Mouse (Mus musculus) MEL (cell line): ENCODE data around the gene Nfx1. TPM values are rescaled to one million over a fixed set of nuclear protein-coding genes. Genes with fewer than 3 reads are reported as not detected.
A peak's percentile ranks its signal among the peaks of the same experiment; 100 is the strongest.

Experiments
- DNase-seq: peaks from one replicate; pipeline ENCODE4 v3.0.0; 2011; ENCODE audit warnings: low read depth, low spot score
- H3K27ac ChIP-seq: 2 replicates; pipeline ENCODE4 v1.5.1; 2012; ENCODE audit warnings: low read depth, mild to moderate bottlenecking, control low read depth, low read length, moderate library complexity; ENCODE audit not compliant: control insufficient read depth
- H3K27me3 ChIP-seq, 2 experiments: fragments of 150-350 bp in 1 of 2; sonication (generic) in 1 of 2; 2 replicates each; pipeline ENCODE4 v1.6.1; 2012; ENCODE audit warnings: low read length in 2 of 2, mild to moderate bottlenecking in 2 of 2, improper control_type of control experiment in 1 of 2, moderate library complexity in 1 of 2; ENCODE audit not compliant: insufficient read depth in 2 of 2, control insufficient read depth in 1 of 2
- H3K36me3 ChIP-seq, 2 experiments: 2 replicates each; pipeline ENCODE4 v1.6.1; 2012 to 2014; ENCODE audit warnings: low read length in 2 of 2, improper control_type of control experiment in 1 of 2, inconsistent platforms in 1 of 2, mild to moderate bottlenecking in 1 of 2; ENCODE audit not compliant: insufficient read depth in 2 of 2, control insufficient read depth in 1 of 2
- H3K4me1 ChIP-seq, 2 experiments: fragments of 150-350 bp in 1 of 2; sonication (generic) in 1 of 2; 2 replicates each; pipeline ENCODE4 v1.6.1; 2012; ENCODE audit warnings: low read length in 2 of 2, improper control_type of control experiment in 1 of 2, mild to moderate bottlenecking in 1 of 2; ENCODE audit not compliant: insufficient read depth in 2 of 2, control insufficient read depth in 1 of 2
- H3K4me3 ChIP-seq, 2 experiments: fragments of 150-350 bp in 1 of 2; sonication (generic) in 1 of 2; 2 replicates each; pipeline ENCODE4 v1.5.1; 2012; ENCODE audit warnings: low read depth in 2 of 2, low read length in 2 of 2, mild to moderate bottlenecking in 2 of 2, moderate library complexity in 2 of 2, control low read depth in 1 of 2, improper control_type of control experiment in 1 of 2; ENCODE audit not compliant: control insufficient read depth in 1 of 2, insufficient read depth in 1 of 2
- H3K79me2 ChIP-seq: 2 replicates; pipeline ENCODE4 v1.6.1; 2012; ENCODE audit warnings: mild to moderate bottlenecking, low read length, moderate library complexity; ENCODE audit not compliant: control insufficient read depth, poor library complexity, insufficient read depth
- H3K9ac ChIP-seq: 2 replicates; pipeline ENCODE4 v1.6.1; 2012; ENCODE audit warnings: low read depth, mild to moderate bottlenecking, control low read depth, low read length, moderate library complexity; ENCODE audit not compliant: control insufficient read depth, poor library complexity, severe bottlenecking
- H3K9me3 ChIP-seq: fragments of 150-350 bp; sonication (generic); replicated peaks from 2 replicates; pipeline ENCODE4 v1.6.1; 2012; ENCODE audit warnings: mild to moderate bottlenecking, low read length, improper control_type of control experiment, moderate library complexity; ENCODE audit not compliant: insufficient read depth
- BHLHE40 ChIP-seq: IDR thresholded peaks from 2 replicates; pipeline ENCODE4 v1.6.1; 2012; ENCODE audit warnings: low read depth, mild to moderate bottlenecking, inconsistent platforms, low read length, improper control_type of control experiment, borderline replicate concordance
- CHD1 ChIP-seq: IDR thresholded peaks from 2 replicates; pipeline ENCODE4 v1.6.1; 2012; ENCODE audit warnings: low read depth, mild to moderate bottlenecking, inconsistent platforms, low read length, improper control_type of control experiment
- CHD2 ChIP-seq: IDR thresholded peaks from 2 replicates; pipeline ENCODE4 v1.6.1; 2011; ENCODE audit warnings: low read length, improper control_type of control experiment
- E2F4 ChIP-seq: IDR thresholded peaks from 2 replicates; pipeline ENCODE4 v1.6.1; 2011; ENCODE audit warnings: low read depth, low read length, improper control_type of control experiment, borderline replicate concordance
- EP300 ChIP-seq, 2 experiments: IDR thresholded peaks; 2 replicates each; pipeline ENCODE4 v1.6.1; 2011; ENCODE audit warnings: improper control_type of control experiment in 2 of 2, low read length in 2 of 2, low read depth in 1 of 2, mild to moderate bottlenecking in 1 of 2
- ETS1 ChIP-seq: IDR thresholded peaks from 2 replicates; pipeline ENCODE4 v1.6.1; 2012; ENCODE audit warnings: low read depth, mild to moderate bottlenecking, inconsistent platforms, low read length, improper control_type of control experiment, moderate library complexity
- GABPA ChIP-seq: IDR thresholded peaks from 2 replicates; pipeline ENCODE4 v1.6.1; 2012; ENCODE audit warnings: low read depth, mild to moderate bottlenecking, inconsistent platforms, low read length, improper control_type of control experiment, moderate library complexity
- GATA1 ChIP-seq: IDR thresholded peaks from 2 replicates; pipeline ENCODE4 v1.6.1; 2011; ENCODE audit warnings: low read depth, low read length, improper control_type of control experiment
- HCFC1 ChIP-seq: IDR thresholded peaks from 2 replicates; pipeline ENCODE4 v1.6.1; 2012; ENCODE audit warnings: low read depth, mild to moderate bottlenecking, inconsistent platforms, low read length, improper control_type of control experiment, moderate library complexity
- JUND ChIP-seq: IDR thresholded peaks from 2 replicates; pipeline ENCODE4 v1.6.1; 2011; ENCODE audit warnings: low read depth, mild to moderate bottlenecking, improper control_type of control experiment, low read length
- KAT2A ChIP-seq: conservative IDR thresholded peaks from 2 replicates; pipeline ENCODE4 v1.6.1; 2012; ENCODE audit warnings: low read depth, low read length, improper control_type of control experiment, inconsistent platforms
- MAX ChIP-seq: IDR thresholded peaks from 2 replicates; pipeline ENCODE4 v1.6.1; 2011; ENCODE audit warnings: low read length, improper control_type of control experiment
- MXI1 ChIP-seq: IDR thresholded peaks from 2 replicates; pipeline ENCODE4 v1.6.1; 2011; ENCODE audit warnings: mild to moderate bottlenecking, low read depth, low read length, improper control_type of control experiment
- MYB ChIP-seq: IDR thresholded peaks from 2 replicates; pipeline ENCODE4 v1.6.1; 2011; ENCODE audit warnings: mild to moderate bottlenecking, low read depth, low read length, improper control_type of control experiment
- MYC ChIP-seq: IDR thresholded peaks from 2 replicates; pipeline ENCODE4 v1.6.1; 2011; ENCODE audit warnings: low read depth, mild to moderate bottlenecking, low read length, improper control_type of control experiment, moderate library complexity
- NELFE ChIP-seq: IDR thresholded peaks from 2 replicates; pipeline ENCODE4 v1.6.1; 2011; ENCODE audit warnings: low read depth, low read length, improper control_type of control experiment
- NRF1 ChIP-seq: IDR thresholded peaks from 2 replicates; pipeline ENCODE4 v1.6.1; 2014; ENCODE audit warnings: low read depth, mild to moderate bottlenecking, inconsistent platforms, low read length, improper control_type of control experiment, moderate library complexity; ENCODE audit not compliant: poor library complexity, insufficient read depth, severe bottlenecking
- POLR2A ChIP-seq, 2 experiments: IDR thresholded peaks; 2 replicates each; pipeline ENCODE4 v1.6.1; 2011 to 2012; ENCODE audit warnings: low read length in 2 of 2, mild to moderate bottlenecking in 2 of 2, control low read depth in 1 of 2, improper control_type of control experiment in 1 of 2, low read depth in 1 of 2, moderate library complexity in 1 of 2; ENCODE audit not compliant: control insufficient read depth in 1 of 2, insufficient read depth in 1 of 2, poor library complexity in 1 of 2
- POLR2AphosphoS2 ChIP-seq: IDR thresholded peaks from 2 replicates; pipeline ENCODE4 v1.6.1; 2011; ENCODE audit warnings: low read length, improper control_type of control experiment
- POLR2AphosphoS5 ChIP-seq: IDR thresholded peaks from 2 replicates; pipeline ENCODE4 v1.6.1; 2012; ENCODE audit warnings: low read depth, borderline replicate concordance, mild to moderate bottlenecking, inconsistent platforms, low read length, moderate library complexity, mixed read lengths
- RAD21 ChIP-seq: IDR thresholded peaks from 2 replicates; pipeline ENCODE4 v1.6.1; 2011; ENCODE audit warnings: mild to moderate bottlenecking, low read depth, low read length, improper control_type of control experiment
- SIN3A ChIP-seq: IDR thresholded peaks from 2 replicates; pipeline ENCODE4 v1.6.1; 2012; ENCODE audit warnings: low read length, improper control_type of control experiment, inconsistent platforms
- TAL1 ChIP-seq: IDR thresholded peaks from 2 replicates; pipeline ENCODE4 v1.6.1; 2012; ENCODE audit warnings: mild to moderate bottlenecking, inconsistent platforms, low read length, moderate library complexity, mixed read lengths
- TBP ChIP-seq: IDR thresholded peaks from 2 replicates; pipeline ENCODE4 v1.8.0; 2011; ENCODE audit warnings: low read depth, low read length, improper control_type of control experiment
- TCF12 ChIP-seq: IDR thresholded peaks from 2 replicates; pipeline ENCODE4 v1.6.1; 2014; ENCODE audit warnings: low read depth, mild to moderate bottlenecking, inconsistent platforms, low read length, improper control_type of control experiment, moderate library complexity
- UBTF ChIP-seq: IDR thresholded peaks from 2 replicates; pipeline ENCODE4 v1.6.1; 2012; ENCODE audit warnings: low read depth, mild to moderate bottlenecking, inconsistent platforms, low read length, improper control_type of control experiment, moderate library complexity, borderline replicate concordance; ENCODE audit not compliant: insufficient read depth
- USF1 ChIP-seq: IDR thresholded peaks from 2 replicates; pipeline ENCODE4 v1.6.1; 2014; ENCODE audit warnings: low read depth, mild to moderate bottlenecking, inconsistent platforms, low read length, improper control_type of control experiment, moderate library complexity
- USF2 ChIP-seq, 2 experiments: IDR thresholded peaks; 2 replicates each; pipeline ENCODE4 v1.6.1; 2011 to 2012; ENCODE audit warnings: improper control_type of control experiment in 2 of 2, low read length in 2 of 2, borderline replicate concordance in 1 of 2, inconsistent platforms in 1 of 2, low read depth in 1 of 2, mild to moderate bottlenecking in 1 of 2; ENCODE audit not compliant: insufficient read depth in 1 of 2
- ZC3H11A ChIP-seq: IDR thresholded peaks from 2 replicates; pipeline ENCODE4 v1.6.1; 2012; ENCODE audit warnings: low read depth, mild to moderate bottlenecking, inconsistent platforms, low read length, improper control_type of control experiment
- ZNF384 ChIP-seq: IDR thresholded peaks from 2 replicates; pipeline ENCODE4 v1.6.1; 2012; ENCODE audit warnings: low read depth, mild to moderate bottlenecking, inconsistent platforms, low read length, improper control_type of control experiment
- polyA plus RNA-seq, 2 experiments: library from polyadenylated mRNA; stranded (reverse) in 1 of 2; unstranded in 1 of 2; fragments of >175 nt in 1 of 2; fragments of >200 nt in 1 of 2; gene quantifications; 2 replicates each; pipeline versions ENCODE4 v1.2.1 to v1.2.4; 2012; ENCODE audit warnings: low replicate concordance in 2 of 2, low read depth in 1 of 2; ENCODE audit not compliant: insufficient read length in 2 of 2, insufficient read depth in 1 of 2, missing spikeins in 1 of 2
- total RNA-seq: library from RNA; depleted of rRNA; stranded (reverse); fragments of 300-350 nt; gene quantifications from 2 replicates; pipeline ENCODE4 v1.2.3, GENCODE M21; 2012

The Nfx1 gene
- total and polyA plus RNA-seq, 3 experiments, result 54.9 to 72.6 TPM; not detected in 1

- TF ChIP-seq BHLHE40 (no peak), E2F4 (no peak), HCFC1 (no peak), POLR2AphosphoS5 (no peak), POLR2AphosphoS2 (no peak), GATA1 (no peak)
- DNase-seq, result no peak
- peaks cover 0 to 6% of the 10 kb centered on the region in 2 experiments; a peak in 3 of 4 replicates for H3K4me1 ChIP-seq
- H3K27ac ChIP-seq, result no peak overlapping the region
- H3K9me3 ChIP-seq, result no peaks in the 10 kb centered on the region
- H3K27me3 ChIP-seq, result no peaks in the 10 kb centered on the region
- H3K9ac ChIP-seq, result no peak overlapping the region
- H3K36me3 ChIP-seq, result peaks cover 0 to 6% of the 10 kb centered on the region in 2 experiments; a peak in 2 of 4 replicates
- no peaks in the 10 kb centered on the region; the same call in 1 of the 2 replicates for H3K79me2 ChIP-seq
- H3K4me3 ChIP-seq, result no peak overlapping the region
Observed at GRCm38 (mm10) chr4:41051781-41052180, 81.1 kb downstream of the Nfx1 start.

GRCm38 (mm10) chr4:41055111-41055510 lies 84.4 kb downstream of the Nfx1 start:
- Histone ChIP-seq H3K79me2 (no peaks in the 10 kb centered on the region; the same call in 1 of the 2 replicates), H3K9ac (peak overlapping the region; percentile 68), H3K27me3 (no peaks in the 10 kb centered on the region), H3K4me1 (peaks cover 0 to 6% of the 10 kb centered on the region in 2 experiments; a peak in 3 of 4 replicates), H3K9me3 (no peaks in the 10 kb centered on the region), H3K4me3 (peak overlapping the region; percentile 53 to 57), H3K27ac (peak overlapping the region; percentile 69), H3K36me3 (peaks cover 0 to 6% of the 10 kb centered on the region in 2 experiments; a peak in 2 of 4 replicates)
- peak; percentile 96 for DNase-seq
- TF ChIP-seq MYB, result no peak
- no peak for TF ChIP-seq USF2 (IDR thresholded peaks at IDR 0.05; ENCODE audit: borderline replicate concordance in 1 of 2, insufficient read depth in 1 of 2, low read depth in 1 of 2, low read length in 2 of 2)
- TF ChIP-seq CHD1, result no peak
- TF ChIP-seq ETS1, result peak; percentile 61
- peak; percentile 68 for TF ChIP-seq GATA1
- TF ChIP-seq EP300 (IDR thresholded peaks at IDR 0.05; ENCODE audit: low read depth in 1 of 2, low read length in 2 of 2), result peak; percentile 40 to 50; a peak in 3 of 4 replicates
- TF ChIP-seq BHLHE40, result peak; percentile 59; the same call in 1 of the 2 replicates
- TF ChIP-seq POLR2AphosphoS2, result no peak
- 0 out of 2 replicates have a peak, but pooled peaks have one; percentile 39 for TF ChIP-seq MAX
- no peak for TF ChIP-seq JUND
- no peak for TF ChIP-seq USF1
- no peak for TF ChIP-seq NRF1
- TF ChIP-seq GABPA, result no peak
- peak; percentile 78 for TF ChIP-seq MXI1
- peak; percentile 65 for TF ChIP-seq HCFC1
- TF ChIP-seq SIN3A, result peak; percentile 75
- TF ChIP-seq KAT2A, result no peak
- TF ChIP-seq RAD21, result no peak
- TF ChIP-seq ZNF384, result no peak
- no peak for TF ChIP-seq ZC3H11A
- TF ChIP-seq CHD2, result no peak
- TF ChIP-seq TAL1, result no peak
- TF ChIP-seq TCF12, result peak; percentile 56
- peak in 1 of 2 experiments; percentile 61; a peak in 3 of 4 replicates for TF ChIP-seq POLR2A (IDR thresholded peaks at IDR 0.05; ENCODE audit: control insufficient read depth in 1 of 2, insufficient read depth in 1 of 2, low read depth in 1 of 2, low read length in 2 of 2, poor library complexity in 1 of 2)
- TF ChIP-seq POLR2AphosphoS5, result no peak
- TF ChIP-seq E2F4, result no peak
- no peak; the same call in 1 of the 2 replicates for TF ChIP-seq MYC
- no peak for TF ChIP-seq UBTF
- TF ChIP-seq TBP, result peak; percentile 60; the same call in 1 of the 2 replicates
- TF ChIP-seq NELFE, result peak; percentile 57
